Mouse (Mus musculus) adrenal gland (tissue): Measurements from ENCODE around the gene Cpm.

Source experiments
- intact Hi-C: fragments of 180-260 bp; cut with DNase I; formaldehyde crosslinking; loops from one replicate; pipeline ENCODE4 v1.15.1; 2025

The Cpm gene

DNA sequence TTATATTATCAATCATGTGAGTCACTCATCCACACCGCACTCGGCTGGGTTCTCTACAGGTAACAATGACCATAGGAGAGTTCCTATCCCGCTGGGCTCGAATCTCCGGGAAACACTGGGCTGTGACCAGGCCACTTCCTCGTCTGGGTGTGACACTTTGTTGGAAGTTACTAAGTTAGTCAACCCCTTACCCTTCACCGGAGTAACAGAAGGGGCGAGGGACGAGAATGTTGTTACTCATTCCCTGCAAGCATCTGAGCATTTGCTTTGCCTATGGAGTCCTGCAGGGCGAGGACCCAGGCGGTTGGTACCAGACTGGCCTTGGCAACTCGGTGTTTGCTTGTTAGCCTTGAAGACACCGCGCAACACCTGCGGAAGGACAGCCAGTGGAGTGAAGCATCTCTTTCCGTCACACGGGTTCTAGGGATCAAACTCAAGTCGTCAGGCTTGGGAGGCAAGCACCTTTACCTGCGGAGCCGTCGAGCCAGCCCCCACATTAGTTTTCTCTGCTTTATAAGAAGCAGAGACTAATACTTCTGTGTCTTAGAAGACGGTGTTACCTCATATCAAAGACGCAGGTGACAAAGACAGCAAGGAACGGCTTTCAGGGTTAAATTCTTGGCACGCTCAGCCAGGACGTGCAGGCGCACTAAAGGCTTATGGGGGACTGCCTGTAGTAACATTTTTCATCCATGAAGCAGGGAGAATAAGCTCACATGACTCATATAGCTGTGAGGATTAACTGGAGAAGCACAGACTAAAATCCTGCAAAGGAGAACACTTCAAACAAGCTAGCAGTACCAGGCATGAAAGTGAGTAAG is 10.0 kb upstream of the Cpm start:
- intact Hi-C loops: no loop called here

DNA sequence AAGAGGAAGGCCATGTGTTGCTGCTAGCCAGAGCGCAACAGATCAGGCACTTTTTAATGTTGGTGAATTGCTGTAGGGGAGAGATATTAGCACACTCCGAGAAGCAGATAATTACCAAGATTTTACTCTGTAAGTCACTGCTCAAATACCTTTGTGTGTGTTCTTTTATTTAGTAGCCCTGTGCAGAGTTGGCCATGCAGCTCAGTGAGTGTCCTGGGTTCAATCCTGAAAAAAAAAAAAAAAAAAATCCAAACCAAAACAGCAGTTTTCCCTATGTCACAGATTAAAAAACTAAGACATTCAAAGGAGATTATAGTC is 9.5 kb upstream of the Cpm start:
- intact Hi-C loops: no loop called here

DNA sequence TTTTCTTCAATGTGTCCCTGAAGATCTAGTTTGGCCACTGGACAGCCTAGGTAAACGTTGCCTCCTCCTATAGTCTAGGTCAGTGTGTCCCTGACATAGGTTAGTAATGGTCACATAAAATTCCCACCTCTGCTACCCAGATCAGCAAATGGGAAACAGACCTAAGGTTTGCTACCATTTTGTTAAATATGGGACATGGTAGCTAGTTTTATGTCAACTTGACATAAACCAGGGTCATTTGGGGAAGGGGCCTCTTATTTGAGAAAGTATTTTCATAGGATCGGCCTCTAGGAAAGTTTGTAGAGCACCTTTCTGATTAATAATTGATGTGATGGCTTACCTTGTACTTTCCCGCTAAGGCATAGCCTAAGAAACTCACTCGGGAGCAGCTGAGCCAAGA is 8.8 kb upstream of the Cpm start:
- intact Hi-C loops: no loop called here

DNA sequence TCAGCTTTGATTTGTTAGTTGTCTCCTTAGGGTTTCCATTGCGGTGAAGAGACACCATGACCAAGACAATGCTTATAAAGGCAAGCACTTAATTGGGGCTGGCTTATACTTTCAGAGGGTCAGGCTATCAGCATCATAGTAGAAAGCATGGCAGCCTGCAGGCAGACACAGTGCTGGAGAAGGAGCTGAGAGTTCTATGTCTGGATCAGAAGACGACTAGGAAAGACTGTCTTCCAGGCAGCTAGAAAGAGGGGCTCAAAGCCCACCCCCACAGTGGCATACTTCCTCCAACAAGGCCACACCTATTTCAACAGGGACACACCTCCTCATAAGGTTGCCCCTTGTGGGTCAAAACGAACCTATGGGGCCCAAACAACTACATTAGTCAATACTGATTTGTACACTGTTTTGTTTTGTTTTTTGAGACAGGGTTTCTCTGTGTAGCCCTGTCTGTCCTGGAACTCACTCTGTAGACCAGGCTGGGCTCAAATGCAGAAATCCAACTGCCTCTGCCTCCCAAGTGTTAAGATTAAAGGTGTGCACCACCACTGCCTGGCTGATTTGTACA is 8.3 kb upstream of the Cpm start:
- intact Hi-C loops: no loop called here

DNA sequence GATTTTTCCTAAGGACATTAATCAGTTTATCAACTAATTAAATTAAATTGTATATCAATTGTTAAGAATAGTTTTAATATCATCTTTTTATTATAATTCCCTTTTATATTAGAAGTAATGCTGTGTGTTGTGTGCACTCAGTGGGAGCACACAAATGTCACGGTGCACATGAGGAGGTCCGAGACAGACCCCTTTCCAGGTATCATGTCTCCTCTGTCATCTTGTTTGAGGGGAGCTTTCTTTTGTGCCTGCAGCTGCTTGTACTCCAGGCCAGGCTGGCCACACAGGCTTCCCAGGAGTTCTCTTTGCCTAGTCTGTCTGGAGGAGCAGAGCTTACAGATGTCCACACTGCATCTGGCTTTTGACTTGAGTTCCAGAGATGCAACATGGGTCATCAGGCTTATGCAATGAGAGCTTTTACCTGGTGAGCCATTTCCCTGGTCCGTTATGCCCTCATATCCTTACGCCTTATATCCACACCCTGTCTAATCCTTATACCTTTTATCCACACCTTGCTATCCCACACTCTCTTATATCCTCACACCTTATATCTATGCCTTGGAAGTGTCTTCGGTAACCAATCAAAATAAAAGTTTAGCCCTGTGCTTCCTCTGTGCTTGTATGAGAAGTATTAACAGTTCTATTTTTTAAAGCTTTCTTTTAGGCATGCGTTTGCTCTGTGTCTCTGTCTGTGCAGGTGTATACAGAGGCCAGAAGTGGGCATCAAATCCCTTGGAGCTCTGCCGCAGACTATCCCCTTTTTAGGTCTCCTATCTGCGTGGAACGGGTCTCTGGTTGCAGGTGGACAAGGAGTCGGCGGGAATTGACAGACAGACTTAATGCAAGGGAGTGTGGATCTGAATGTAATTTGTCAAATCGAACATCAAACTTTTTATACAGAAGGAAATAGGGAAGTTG is 7.4 kb upstream of the Cpm start:
- intact Hi-C loops: no loop called here

DNA sequence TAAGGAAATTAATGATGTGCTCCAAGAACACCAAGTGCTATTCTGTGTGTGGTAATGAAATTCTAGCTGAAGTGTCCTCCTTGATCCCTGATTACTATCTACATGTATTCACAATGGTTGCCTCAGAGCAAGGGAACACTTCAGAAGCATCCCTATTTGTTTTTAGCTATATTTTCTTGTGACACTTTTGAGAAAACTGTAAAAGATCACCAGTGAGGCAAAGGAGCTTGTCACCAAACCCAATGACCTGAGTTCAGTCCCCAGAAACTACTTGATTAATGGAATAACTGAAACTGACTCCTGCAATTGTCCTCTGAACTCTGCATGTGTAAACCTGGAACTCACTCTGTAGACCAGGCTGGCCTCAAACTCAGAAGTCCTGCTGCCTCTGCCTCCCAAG is 5.9 kb upstream of the Cpm start:
- intact Hi-C loops: no loop called here

DNA sequence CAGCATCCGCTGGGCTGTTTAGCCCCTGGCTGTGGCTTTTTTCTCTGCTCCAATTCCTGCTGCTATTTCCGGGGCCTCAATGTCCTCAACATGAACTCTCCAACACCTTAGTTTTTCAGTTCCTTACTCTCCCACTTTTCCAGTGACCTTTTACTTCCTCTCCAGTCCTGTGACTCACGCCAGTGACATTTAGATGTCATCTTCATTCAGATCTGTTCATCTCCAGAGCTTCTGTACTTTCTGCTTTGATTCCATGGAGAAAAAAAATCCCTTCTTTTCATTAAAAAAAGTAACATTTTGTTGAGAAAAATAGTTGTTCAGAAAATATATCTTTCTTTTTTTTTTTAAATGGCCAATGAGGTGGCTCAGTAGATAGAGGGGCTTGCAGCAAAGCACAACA is 5.1 kb upstream of the Cpm start:
- intact Hi-C loops: no loop called here

DNA sequence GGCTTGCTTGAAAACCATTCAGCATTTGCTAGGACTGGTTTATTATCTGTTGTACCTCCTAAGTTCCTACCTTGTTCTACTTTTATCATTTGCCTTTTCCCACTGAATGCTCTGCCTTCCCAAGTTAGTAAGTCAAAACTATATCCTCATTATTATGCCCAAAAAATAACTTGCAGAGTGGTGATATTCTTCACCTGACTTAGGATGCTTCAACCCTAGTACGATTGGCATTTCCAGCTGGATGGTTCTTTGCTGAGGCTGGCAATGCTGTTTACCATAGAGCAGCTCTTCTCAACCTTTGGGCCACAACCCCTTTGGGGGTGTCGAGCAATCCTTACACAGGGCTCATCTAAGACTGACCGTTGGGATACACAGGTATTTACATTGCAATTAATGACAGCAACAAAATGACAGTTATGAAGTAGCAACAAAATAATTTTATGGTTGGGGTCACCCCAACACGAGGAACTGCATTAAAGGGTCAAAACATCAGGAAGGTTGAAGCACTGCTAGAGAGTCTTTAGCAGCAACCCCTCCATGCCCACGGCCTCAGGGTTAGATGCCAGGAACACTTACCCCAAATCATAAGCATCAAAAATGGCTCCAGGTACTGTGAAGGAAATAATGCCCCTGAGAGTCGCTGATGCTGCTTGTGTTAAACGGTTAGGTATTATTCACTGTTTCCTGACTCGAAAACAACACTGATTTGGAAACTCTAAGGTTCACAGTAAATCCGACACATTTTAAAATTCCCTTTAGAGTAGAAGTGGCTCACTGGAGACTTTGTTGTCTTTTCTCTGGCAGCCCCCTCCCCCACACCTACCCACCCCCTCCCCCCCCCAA is 4.4 kb upstream of the Cpm start:
- intact Hi-C loops: no loop called here

DNA sequence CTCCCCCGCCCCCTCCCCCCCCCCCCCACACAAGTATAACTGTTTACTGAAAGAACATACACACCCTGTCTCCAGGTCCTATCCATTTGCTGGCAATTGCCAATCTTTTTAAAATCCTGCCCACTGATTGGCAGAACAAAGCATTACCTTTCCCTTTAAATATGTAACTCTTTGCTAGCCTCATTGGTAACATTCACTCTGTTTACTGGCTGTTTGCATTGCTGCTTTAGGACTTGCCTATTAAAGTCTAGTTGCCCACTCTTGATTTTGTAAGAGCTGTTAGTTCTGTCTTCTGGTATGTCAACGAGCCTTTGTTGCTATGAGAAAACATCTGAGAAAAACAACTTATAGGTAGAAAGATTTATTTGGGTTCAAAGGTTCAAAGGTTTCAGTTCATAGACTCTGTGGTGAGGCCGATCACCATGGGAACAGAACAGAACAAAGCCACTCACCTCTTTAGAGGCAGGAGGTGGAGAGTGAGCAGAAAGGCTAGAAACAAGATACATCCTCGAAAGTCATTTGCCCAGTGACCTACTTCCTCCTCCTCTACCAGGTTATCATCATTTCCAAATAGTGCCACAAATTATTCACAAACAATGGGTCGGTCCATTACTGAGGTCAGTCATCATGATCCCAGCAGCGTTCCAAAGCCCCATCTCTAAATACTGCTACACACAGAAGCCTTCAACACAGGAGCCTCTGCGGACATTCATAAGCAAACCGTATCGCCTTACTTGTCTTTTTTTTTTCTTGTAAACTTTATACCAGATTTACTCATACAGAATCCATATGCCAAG is 3.6 kb upstream of the Cpm start:
- intact Hi-C loops: no loop called here

DNA sequence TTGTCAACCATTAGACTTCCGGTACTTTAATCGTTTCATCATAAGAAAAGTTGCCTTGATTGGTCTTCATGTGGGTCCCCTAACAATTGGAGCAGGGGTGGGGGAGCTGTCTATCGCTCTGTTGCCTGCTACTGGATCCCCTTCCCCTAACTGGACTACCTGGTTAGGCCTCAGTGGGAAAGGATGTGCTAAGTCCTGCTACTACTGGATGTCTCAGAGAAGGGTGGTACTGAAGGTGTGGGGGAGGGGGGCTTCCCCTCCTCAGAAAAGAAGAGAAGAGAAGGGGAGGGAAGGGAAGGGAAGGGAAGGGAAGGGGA is 3.0 kb upstream of the Cpm start:
- intact Hi-C loops: no loop called here

DNA sequence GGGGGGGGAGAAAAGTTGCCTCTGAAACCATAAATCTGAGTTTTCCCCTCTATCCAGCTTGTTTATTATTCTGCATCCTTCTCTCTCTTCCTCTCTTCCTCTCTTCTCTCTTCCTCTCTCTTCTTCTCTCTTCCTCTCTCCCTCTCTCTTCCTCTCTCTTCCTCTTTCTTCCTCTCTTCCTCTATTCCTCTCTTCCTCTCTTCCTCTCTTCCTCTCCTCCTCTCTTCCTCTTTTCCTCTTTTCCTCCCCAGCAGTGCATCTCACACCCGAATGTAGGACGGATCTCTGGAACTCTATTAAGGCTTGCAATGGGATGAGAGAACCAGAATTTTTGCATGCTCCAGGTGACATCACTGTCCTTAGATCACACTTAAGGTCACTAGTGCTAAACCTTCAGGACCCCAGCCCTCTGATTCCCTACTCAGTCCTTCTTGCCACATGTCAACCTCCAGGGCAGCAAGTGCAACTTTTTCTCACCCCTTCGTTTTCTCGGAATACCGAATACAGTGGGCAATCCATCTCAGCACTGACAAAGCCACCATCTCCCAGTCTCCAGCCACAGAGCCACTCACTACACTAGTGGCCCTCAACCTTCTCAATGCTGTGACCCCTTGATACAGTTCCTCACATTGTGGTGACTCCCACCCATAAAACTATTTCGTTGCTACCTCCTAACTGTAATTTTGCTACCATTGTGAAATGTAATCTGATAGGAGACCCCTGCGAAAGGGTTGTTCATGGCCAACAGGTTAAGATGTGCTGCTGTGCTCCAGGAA is 2.3 kb upstream of the Cpm start:
- intact Hi-C loops: no loop called here

DNA sequence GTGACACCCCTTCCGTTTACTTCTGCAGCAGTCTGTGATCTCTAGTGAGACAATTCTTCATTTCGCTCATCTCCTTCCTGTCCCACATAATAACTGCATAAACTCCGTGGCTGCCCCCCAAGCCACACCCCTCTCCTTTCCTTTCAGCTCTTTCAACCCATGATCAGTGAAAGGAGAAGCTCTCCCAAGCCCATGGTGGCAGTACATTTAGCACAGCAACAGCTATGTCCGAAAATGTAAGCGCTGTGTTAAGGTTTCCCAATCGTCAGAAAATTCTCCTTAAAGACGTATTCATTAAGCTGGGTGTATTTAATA is 1.7 kb upstream of the Cpm start:
- intact Hi-C loops: no loop called here

DNA sequence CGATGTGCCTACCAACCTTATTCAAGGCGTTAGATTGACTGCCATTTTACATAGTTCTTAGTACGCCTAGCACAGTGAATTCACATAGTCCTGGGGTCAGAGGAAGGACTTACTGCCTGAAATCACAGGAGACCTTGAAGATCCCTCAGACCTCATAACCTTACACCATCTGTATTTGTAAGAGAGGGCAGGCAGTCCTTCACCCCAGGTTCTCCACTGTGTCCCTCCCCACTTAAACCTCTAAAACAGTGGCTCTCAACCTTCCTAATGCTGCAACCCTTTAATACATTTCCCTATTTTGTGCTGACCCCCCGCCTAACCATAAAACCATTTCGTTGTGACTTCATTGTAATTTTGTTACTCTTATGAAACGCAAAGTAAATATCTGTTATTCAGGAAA is 1.4 kb upstream of the Cpm start:
- intact Hi-C loops: no loop called here

DNA sequence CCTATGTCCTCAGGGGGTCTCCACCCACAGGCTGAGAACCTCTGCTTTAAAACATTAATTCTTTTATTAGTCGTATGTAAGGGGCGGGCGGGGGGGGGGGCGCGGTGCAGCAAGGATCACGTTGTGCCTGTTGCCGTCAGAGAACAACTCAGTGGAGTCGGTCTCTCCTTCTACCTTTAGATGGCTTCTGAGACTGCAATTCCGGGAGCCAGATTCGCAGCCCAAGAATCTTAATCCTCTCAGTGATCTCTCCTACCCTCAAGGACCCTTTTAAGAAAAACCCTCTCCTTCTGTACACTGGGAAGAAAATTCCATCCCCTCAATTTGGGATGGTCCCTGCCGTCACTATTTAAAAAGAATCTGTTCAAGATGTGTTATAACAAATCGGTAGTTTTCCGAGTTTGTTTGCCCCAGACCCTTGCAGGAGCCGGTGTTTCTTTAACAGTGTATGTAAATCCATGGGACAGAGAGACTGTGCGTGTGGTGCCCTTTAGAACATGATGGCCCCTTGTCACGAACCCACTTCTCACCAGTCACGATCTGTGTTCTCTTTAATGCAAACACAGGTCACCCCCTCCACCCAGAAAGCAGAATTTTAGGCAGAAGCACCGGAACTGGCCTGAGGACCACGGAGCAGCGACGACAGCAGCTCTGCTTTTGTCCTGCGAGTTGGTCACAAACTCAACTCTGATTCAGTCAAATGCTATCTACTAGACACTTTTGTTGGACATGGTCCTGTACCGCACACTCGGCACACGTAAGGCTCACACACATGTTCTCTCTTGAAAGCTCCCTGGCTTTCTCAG is 734 bp upstream of the Cpm start:
- intact Hi-C loops: no loop called here

DNA sequence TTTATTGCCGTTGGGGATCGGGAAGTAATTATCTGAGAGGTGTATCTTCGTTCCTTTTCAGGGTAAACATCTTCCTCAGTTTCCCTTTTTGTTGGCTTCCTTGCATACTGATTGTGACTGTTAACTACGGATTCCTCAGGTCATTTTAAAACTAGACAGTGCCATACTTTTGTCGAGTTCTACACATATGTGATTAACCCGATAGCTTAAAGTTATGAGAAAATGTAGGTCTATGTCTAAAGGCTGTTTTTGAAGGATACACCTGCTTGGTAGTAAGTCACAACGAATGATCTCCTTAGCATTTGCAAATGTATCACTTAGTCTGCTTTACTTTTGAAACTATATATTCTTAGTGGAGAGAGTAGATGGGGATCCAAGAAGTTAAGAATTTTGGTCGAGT is 876 bp downstream of the Cpm start:
- intact Hi-C loops: no loop called here

DNA sequence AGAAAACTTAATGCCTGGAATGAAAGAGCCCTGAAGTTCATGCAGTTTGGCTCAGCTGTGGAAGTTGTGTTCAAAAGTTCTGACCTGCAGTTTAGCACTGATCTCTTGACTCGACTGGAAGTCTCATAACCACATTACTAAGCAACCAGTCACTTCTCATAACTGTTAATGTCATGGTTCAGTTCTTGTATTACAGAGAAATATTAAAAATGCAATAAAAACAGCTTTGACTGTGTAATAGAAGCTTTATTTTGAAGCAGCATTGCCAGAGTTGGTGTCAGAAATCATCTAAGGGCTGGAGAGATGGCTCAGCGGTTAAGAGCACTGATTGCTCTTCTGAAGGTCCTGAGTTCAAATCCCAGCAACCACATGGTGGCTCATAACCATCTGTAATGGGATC is 1.5 kb downstream of the Cpm start:
- intact Hi-C loops: no loop called here

DNA sequence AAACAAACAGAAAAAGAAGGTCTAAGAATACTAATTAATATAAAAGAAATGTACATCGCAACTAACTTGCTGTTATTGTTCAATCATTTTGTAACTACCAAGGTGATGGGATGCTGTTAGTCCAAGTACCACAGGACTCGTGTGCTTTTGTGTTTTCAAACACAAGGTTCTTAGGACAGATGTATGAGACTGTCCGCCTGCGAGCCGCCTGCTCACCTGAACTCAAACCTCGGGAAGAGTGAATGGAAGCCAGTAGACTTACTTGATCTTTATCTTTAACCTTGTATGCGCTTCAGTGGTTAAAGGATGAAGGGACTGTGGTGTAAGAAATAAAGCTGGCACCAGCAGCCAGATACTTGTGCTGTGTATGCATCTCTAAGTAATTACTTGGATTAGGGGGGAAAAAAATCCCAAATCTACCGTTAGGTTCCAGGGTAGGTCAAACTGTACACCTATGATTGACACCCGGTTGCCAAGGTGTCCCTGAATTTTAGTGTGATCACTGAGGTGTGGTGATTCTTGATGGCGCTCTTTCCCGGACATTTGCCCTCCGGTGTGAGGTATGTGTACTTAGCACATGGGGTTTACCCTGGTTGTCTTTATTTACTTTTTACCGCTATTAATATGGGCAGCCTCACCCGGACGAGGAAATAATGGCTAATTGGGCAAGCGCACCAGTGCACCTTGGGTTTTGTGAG is 2.4 kb downstream of the Cpm start:
- intact Hi-C loops: no loop called here

DNA sequence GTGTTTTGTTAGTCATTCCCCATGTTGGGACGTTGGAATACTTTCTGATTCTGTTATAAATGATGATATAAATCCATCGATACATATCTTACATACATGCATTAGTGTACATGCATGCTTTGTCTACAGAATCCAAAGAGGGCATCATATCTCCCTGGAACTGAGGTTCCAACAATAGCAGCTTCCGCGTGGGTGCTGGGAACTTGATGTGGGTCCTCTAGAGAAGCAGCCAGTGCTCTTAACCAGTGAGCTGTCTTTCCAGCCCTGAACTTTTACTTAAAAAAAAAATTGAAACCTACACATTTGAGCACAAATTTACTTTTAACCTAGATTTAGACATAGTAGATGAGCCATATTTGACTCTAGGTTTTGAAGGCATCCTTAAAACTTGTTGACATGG is 3.1 kb downstream of the Cpm start:
- intact Hi-C loops: no loop called here
